Mouse (Mus musculus) thymus, adult 2 months (tissue): ENCODE measurements around the gene Slc12a8. TPM values are rescaled to one million over a fixed set of nuclear protein-coding genes. Genes with fewer than 3 reads are reported as not detected.

Experiments
- DNase-seq: peaks from one replicate; pipeline ENCODE4 v3.0.0; 2021
- H3K27ac ChIP-seq: fragments of 200-500 bp; 2 replicates; pipeline ENCODE4 v1.5.1; 2012; ENCODE audit warnings: low read length, control low read depth; ENCODE audit not compliant: control insufficient read depth, insufficient read depth
- H3K27me3 ChIP-seq: fragments of 200-500 bp; 2 replicates; pipeline ENCODE4 v1.6.1; 2012; ENCODE audit warnings: mild to moderate bottlenecking, low read length, moderate library complexity, mixed read lengths; ENCODE audit not compliant: control insufficient read depth, insufficient read depth
- H3K36me3 ChIP-seq: fragments of 200-500 bp; 2 replicates; pipeline ENCODE4 v1.6.1; 2012; ENCODE audit warnings: mild to moderate bottlenecking, low read length, moderate library complexity; ENCODE audit not compliant: control insufficient read depth, insufficient read depth
- H3K4me1 ChIP-seq: fragments of 200-500 bp; replicated peaks from 2 replicates; pipeline ENCODE4 v1.6.1; 2012; ENCODE audit warnings: low read length; ENCODE audit not compliant: control insufficient read depth, insufficient read depth
- H3K4me3 ChIP-seq: fragments of 200-500 bp; 2 replicates; pipeline ENCODE4 v1.5.1; 2012; ENCODE audit warnings: mild to moderate bottlenecking, low read length, control low read depth, moderate library complexity; ENCODE audit not compliant: control insufficient read depth, insufficient read depth
- CTCF ChIP-seq: fragments of 200-500 bp; IDR thresholded peaks from 2 replicates; pipeline ENCODE4 v1.5.1; 2012; ENCODE audit warnings: mild to moderate bottlenecking, control low read depth, low read length, moderate library complexity, borderline replicate concordance; ENCODE audit not compliant: control insufficient read depth, poor library complexity, insufficient read depth; ENCODE audit errors: extremely low read depth
- POLR2A ChIP-seq: fragments of 200-500 bp; IDR thresholded peaks from 2 replicates; pipeline ENCODE4 v1.6.1; 2012; ENCODE audit warnings: mild to moderate bottlenecking, low read length, control low read depth, moderate library complexity; ENCODE audit not compliant: control insufficient read depth, poor library complexity, insufficient read depth; ENCODE audit errors: extremely low read depth
- WGBS: fragments of 180-500 bp; shearing (Covaris S2); methylation state at CpG from one replicate; pipeline ENCODE4 v1.1.7; 2018; 5-methylcytosine and 5-hydroxymethylcytosine counted together
- polyA plus RNA-seq: library from polyadenylated mRNA; depleted of rRNA; stranded (reverse); fragments of >200 nt; gene quantifications from 2 replicates; pipeline ENCODE4 v1.2.3, GENCODE M21; 2012

Gene Slc12a8
- polyA plus RNA-seq, 1 experiment = 0.51 TPM

- 81% methylated on average over 2 of the region's 2 CpGs for WGBS
Observed at GRCm38 (mm10) chr16:33668448-33668847, 151.3 kb downstream of the Slc12a8 start.

GRCm38 (mm10) chr16:33669072-33669471 lies 151.9 kb downstream of the Slc12a8 start:
- H3K36me3 ChIP-seq = no peaks in the 10 kb centered on the region
- H3K27ac ChIP-seq = no peak overlapping the region
- no peak for TF ChIP-seq POLR2A
- TF ChIP-seq CTCF = no peak
- DNase-seq = no peak
- 89% methylated on average over 1 of the region's 1 CpGs for WGBS
- H3K4me3 ChIP-seq = no peak overlapping the region
- H3K4me1 ChIP-seq = no peaks in the 10 kb centered on the region
- H3K27me3 ChIP-seq = no peaks in the 10 kb centered on the region

More at GRCm38 (mm10) chr16:33668448-33668847, 151.3 kb downstream of the Slc12a8 start:
- no peak for DNase-seq
- Histone ChIP-seq H3K4me1 (no peaks in the 10 kb centered on the region), H3K4me3 (no peak overlapping the region), H3K36me3 (no peaks in the 10 kb centered on the region), H3K27me3 (no peaks in the 10 kb centered on the region), H3K27ac (no peak overlapping the region)
- TF ChIP-seq CTCF (no peak), POLR2A (no peak)

- Histone ChIP-seq H3K36me3 (no peaks in the 10 kb centered on the region), H3K27me3 (no peaks in the 10 kb centered on the region), H3K27ac (no peak overlapping the region), H3K4me1 (no peaks in the 10 kb centered on the region), H3K4me3 (no peak overlapping the region)
- 95% methylated on average over 3 of the region's 3 CpGs for WGBS
- no peak for DNase-seq
- TF ChIP-seq POLR2A (no peak), CTCF (no peak)
Observed at GRCm38 (mm10) chr16:33670340-33670739, 153.2 kb downstream of the Slc12a8 start.

- no peak for DNase-seq
- Histone ChIP-seq H3K4me1 (no peaks in the 10 kb centered on the region), H3K36me3 (no peaks in the 10 kb centered on the region), H3K27me3 (no peaks in the 10 kb centered on the region), H3K27ac (no peak overlapping the region), H3K4me3 (no peak overlapping the region)
- WGBS = 96% methylated on average over 2 of the region's 2 CpGs
- TF ChIP-seq CTCF = no peak
- no peak for TF ChIP-seq POLR2A
Observed at GRCm38 (mm10) chr16:33670933-33671332, 153.8 kb downstream of the Slc12a8 start.

GRCm38 (mm10) chr16:33672188-33672587 lies 155.1 kb downstream of the Slc12a8 start:
- Histone ChIP-seq H3K36me3 (no peaks in the 10 kb centered on the region), H3K27me3 (no peaks in the 10 kb centered on the region), H3K4me1 (no peaks in the 10 kb centered on the region), H3K4me3 (no peak overlapping the region), H3K27ac (no peak overlapping the region)
- TF ChIP-seq POLR2A (no peak), CTCF (no peak)
- DNase-seq = no peak
- 96% methylated on average over 4 of the region's 4 CpGs for WGBS

- H3K27me3 ChIP-seq = no peaks in the 10 kb centered on the region
- H3K36me3 ChIP-seq = no peaks in the 10 kb centered on the region
- TF ChIP-seq POLR2A (no peak), CTCF (no peak)
- H3K4me1 ChIP-seq = no peaks in the 10 kb centered on the region
- no peak for DNase-seq
- H3K4me3 ChIP-seq = no peak overlapping the region
- WGBS = 84% methylated on average over 4 of the region's 4 CpGs
- H3K27ac ChIP-seq = no peak overlapping the region
Observed at GRCm38 (mm10) chr16:33672643-33673042, 155.5 kb downstream of the Slc12a8 start.

- no peaks in the 10 kb centered on the region for H3K36me3 ChIP-seq
- TF ChIP-seq POLR2A (no peak), CTCF (no peak)
- DNase-seq = no peak
- no peaks in the 10 kb centered on the region for H3K27me3 ChIP-seq
- H3K27ac ChIP-seq = no peak overlapping the region
- H3K4me3 ChIP-seq = no peak overlapping the region
- WGBS = 96% methylated on average over 14 of the region's 14 CpGs
- no peaks in the 10 kb centered on the region for H3K4me1 ChIP-seq
Observed at GRCm38 (mm10) chr16:33673530-33674109, 156.5 kb downstream of the Slc12a8 start.
